Mouse (Mus musculus) midbrain, embryonic 16.5 days (tissue): ENCODE measurements around the gene Ech1. TPM values are rescaled to one million over a fixed set of nuclear protein-coding genes. Genes with fewer than 3 reads are reported as not detected.

Experiments
- ATAC-seq: fragments of 200-750 bp; cut with Nextera tagmentation; 2 replicates; pipeline ENCODE4 v1.8.0; 2017; ENCODE audit warnings: moderate TSS enrichment
- H3K27ac ChIP-seq: fragments of 300-500 bp; sonication (generic); 2 replicates; pipeline ENCODE4 v1.5.1; 2014; ENCODE audit warnings: mild to moderate bottlenecking, low read length, mixed read lengths
- H3K27me3 ChIP-seq: fragments of 300-500 bp; sonication (generic); 2 replicates; pipeline ENCODE4 v1.6.1; 2014; ENCODE audit warnings: low read depth, low read length, mixed read lengths; ENCODE audit not compliant: control insufficient read depth, insufficient read depth
- H3K36me3 ChIP-seq: fragments of 300-500 bp; sonication (generic); 2 replicates; pipeline ENCODE4 v1.6.1; 2014; ENCODE audit warnings: mild to moderate bottlenecking, low read length, moderate library complexity, mixed read lengths; ENCODE audit not compliant: control insufficient read depth, insufficient read depth
- H3K4me1 ChIP-seq: fragments of 300-500 bp; sonication (generic); 2 replicates; pipeline ENCODE4 v1.6.1; 2014; ENCODE audit warnings: mild to moderate bottlenecking, low read length, mixed read lengths; ENCODE audit not compliant: control insufficient read depth, insufficient read depth
- H3K4me2 ChIP-seq: fragments of 300-500 bp; sonication (generic); 2 replicates; pipeline ENCODE4 v1.6.1; 2014; ENCODE audit warnings: mild to moderate bottlenecking, low read length, mixed read lengths
- H3K4me3 ChIP-seq: fragments of 300-500 bp; sonication (generic); 2 replicates; pipeline ENCODE4 v1.5.1; 2014; ENCODE audit warnings: low read depth, mild to moderate bottlenecking, low read length, moderate library complexity, mixed read lengths
- H3K9ac ChIP-seq: fragments of 300-500 bp; sonication (generic); 2 replicates; pipeline ENCODE4 v1.6.1; 2014; ENCODE audit warnings: low read depth, low read length, mixed read lengths
- H3K9me3 ChIP-seq: fragments of 300-500 bp; sonication (generic); replicated peaks from 2 replicates; pipeline ENCODE4 v1.6.1; 2014; ENCODE audit warnings: mild to moderate bottlenecking, low read length, mixed read lengths; ENCODE audit not compliant: control insufficient read depth, poor library complexity, severe bottlenecking
- WGBS: fragments of 180-500 bp; shearing (Covaris S2); extraction: QIAGEN DNeasy Blood & Tissue Kit; methylation state at CpG from one replicate; pipeline ENCODE4 v1.1.7; 2014; 5-methylcytosine and 5-hydroxymethylcytosine counted together
- polyA plus RNA-seq: library from polyadenylated mRNA; unstranded; fragments of >200 nt; fragmentation: Nextera tagmentation; extraction: Ambion mirVana; gene quantifications from 2 replicates; pipeline ENCODE4 v1.2.1, GENCODE M21; 2015

Gene Ech1
- polyA plus RNA-seq, 1 experiment from 2014 or later, result 96.4 TPM

DNA sequence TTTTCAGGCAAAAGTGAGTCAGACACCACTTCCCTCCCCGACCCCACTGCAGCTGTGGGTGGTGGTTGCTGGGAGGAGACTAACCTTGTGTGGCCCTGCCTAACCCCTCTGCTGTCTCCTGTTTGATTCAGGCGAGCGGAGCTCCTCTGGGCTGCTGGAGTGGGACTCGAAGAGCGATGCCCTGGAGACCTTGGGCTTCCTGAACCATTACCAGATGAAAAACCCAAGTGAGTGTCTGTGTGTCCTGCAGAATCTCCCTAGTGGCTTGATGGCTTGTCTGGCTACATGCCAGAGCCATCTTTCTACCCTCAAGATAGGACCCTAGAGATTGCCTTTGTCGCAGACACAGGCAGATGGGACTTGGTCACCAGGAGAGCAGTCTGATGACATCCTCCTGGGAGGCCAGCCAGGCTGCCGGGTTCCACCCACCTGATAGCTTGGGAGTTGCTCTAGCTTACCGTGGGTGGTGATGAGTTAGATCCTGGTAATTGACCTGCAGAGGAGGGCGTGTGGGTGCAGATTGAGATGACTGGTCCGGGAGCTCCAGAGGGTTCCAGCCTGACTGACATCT lies 3.7 kb upstream of the Ech1 start:
- peaks cover 50% of the 10 kb centered on the region for H3K36me3 ChIP-seq
- no peak overlapping the region for H3K4me2 ChIP-seq

GRCm38 (mm10) chr7:28822556-28822955 lies 2.5 kb upstream of the Ech1 start:
- no peaks in the 10 kb centered on the region for H3K27me3 ChIP-seq
- whole genome bisulfite sequencing, result 69% methylated on average over 1 of the region's 1 CpGs
- no peak overlapping the region for H3K9ac ChIP-seq
- H3K4me2 ChIP-seq, result no peak overlapping the region
- H3K36me3 ChIP-seq, result peaks cover 38% of the 10 kb centered on the region
- ATAC-seq, result no peak
- H3K4me1 ChIP-seq, result peaks cover 12% of the 10 kb centered on the region
- H3K4me3 ChIP-seq, result no peak overlapping the region
- H3K9me3 ChIP-seq, result no peaks in the 10 kb centered on the region
- H3K27ac ChIP-seq, result no peak overlapping the region

More for the DNA sequence above, 3.7 kb upstream of the Ech1 start:
- H3K27me3 ChIP-seq, result no peaks in the 10 kb centered on the region
- no peak overlapping the region for H3K9ac ChIP-seq
- ATAC-seq, result no peak
- H3K27ac ChIP-seq, result no peak overlapping the region
- H3K4me1 ChIP-seq, result peaks cover 12% of the 10 kb centered on the region
- H3K9me3 ChIP-seq, result no peaks in the 10 kb centered on the region
- H3K4me3 ChIP-seq, result no peak overlapping the region
- WGBS, result 65% methylated on average over 10 of the region's 10 CpGs

- 58% methylated on average over 10 of the region's 10 CpGs for WGBS
- Histone ChIP-seq H3K4me1 (peaks cover 12% of the 10 kb centered on the region), H3K4me2 (no peak overlapping the region), H3K27ac (no peak overlapping the region), H3K4me3 (no peak overlapping the region), H3K9me3 (no peaks in the 10 kb centered on the region), H3K27me3 (no peaks in the 10 kb centered on the region), H3K9ac (no peak overlapping the region), H3K36me3 (peaks cover 35% of the 10 kb centered on the region)
- ATAC-seq, result no peak
Measured at GRCm38 (mm10) chr7:28822993-28823903, 1.8 kb upstream of the Ech1 start.

DNA sequence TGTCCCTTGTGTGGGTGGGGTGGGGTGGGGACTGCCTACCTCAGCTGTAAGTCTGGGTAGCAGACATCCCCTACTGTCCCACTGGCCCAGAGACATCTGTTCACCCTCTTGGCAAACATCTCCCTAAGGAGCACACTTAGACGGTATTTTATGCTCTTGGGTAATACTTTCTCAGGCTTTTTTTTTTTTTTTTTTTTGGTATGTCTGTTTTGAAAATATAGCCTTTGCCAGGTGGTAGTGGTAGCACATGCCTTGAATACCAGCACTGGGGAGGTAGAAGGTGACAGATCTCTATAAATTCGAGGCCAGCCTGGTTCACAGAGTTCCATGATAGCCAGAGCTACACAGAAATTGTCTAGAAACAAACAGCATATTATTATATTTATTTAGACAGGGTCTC lies 1.1 kb upstream of the Ech1 start:
- H3K27me3 ChIP-seq, result no peaks in the 10 kb centered on the region
- no peaks in the 10 kb centered on the region for H3K9me3 ChIP-seq
- H3K4me1 ChIP-seq, result peaks cover 12% of the 10 kb centered on the region
- H3K36me3 ChIP-seq, result peaks cover 28% of the 10 kb centered on the region
- no peak overlapping the region for H3K9ac ChIP-seq
- H3K4me2 ChIP-seq, result no peak overlapping the region
- no peak for ATAC-seq
- no peak overlapping the region; the same call in 1 of the 2 replicates for H3K27ac ChIP-seq
- 54% methylated on average over 2 of the region's 2 CpGs for WGBS
- no peak overlapping the region for H3K4me3 ChIP-seq

GRCm38 (mm10) chr7:28825686-28826401 lies 827 bp downstream of the Ech1 start:
- peaks cover 22% of the 10 kb centered on the region for H3K36me3 ChIP-seq
- peak overlapping the region; percentile 52 for H3K4me3 ChIP-seq
- H3K4me1 ChIP-seq, result peaks cover 12% of the 10 kb centered on the region
- 60% methylated on average over 11 of the region's 11 CpGs for WGBS
- H3K27ac ChIP-seq, result peak overlapping the region; percentile 87
- no peaks in the 10 kb centered on the region for H3K9me3 ChIP-seq
- peak; percentile 23; the same call in 1 of the 2 replicates for ATAC-seq
- H3K4me2 ChIP-seq, result peak overlapping the region; percentile 60
- no peaks in the 10 kb centered on the region for H3K27me3 ChIP-seq
- peak overlapping the region; percentile 69 for H3K9ac ChIP-seq

DNA sequence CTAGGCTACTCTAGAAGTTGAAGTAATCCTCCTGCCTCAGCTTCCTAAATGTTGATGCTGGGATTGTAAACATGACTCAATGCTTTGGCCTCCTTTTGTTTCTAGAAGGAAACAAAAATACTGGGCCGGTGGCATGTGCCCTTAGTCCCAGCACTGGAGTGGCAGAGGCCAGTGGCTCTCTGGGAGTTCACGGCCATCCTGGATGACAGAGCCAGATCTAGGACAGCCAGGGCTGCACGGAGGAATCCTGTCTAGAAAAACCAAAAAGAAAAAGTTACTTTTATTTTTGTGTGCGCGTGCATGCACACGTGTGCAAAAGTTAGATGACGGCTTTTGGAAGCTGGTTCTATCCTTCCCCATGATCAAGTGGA lies 1.4 kb downstream of the Ech1 start:
- Histone ChIP-seq H3K9me3 (no peaks in the 10 kb centered on the region), H3K27ac (no peak overlapping the region), H3K4me2 (no peak overlapping the region), H3K4me1 (peaks cover 12% of the 10 kb centered on the region), H3K36me3 (peaks cover 20% of the 10 kb centered on the region), H3K4me3 (no peak overlapping the region), H3K27me3 (no peaks in the 10 kb centered on the region), H3K9ac (no peak overlapping the region)
- ATAC-seq, result no peak
- WGBS, result 94% methylated on average over 7 of the region's 7 CpGs

- Histone ChIP-seq H3K4me3 (no peak overlapping the region), H3K4me1 (peaks cover 12% of the 10 kb centered on the region), H3K27ac (no peak overlapping the region), H3K9ac (no peak overlapping the region), H3K9me3 (no peaks in the 10 kb centered on the region), H3K36me3 (peaks cover 14% of the 10 kb centered on the region), H3K27me3 (no peaks in the 10 kb centered on the region), H3K4me2 (no peak overlapping the region)
- 58% methylated on average over 3 of the region's 3 CpGs for WGBS
- ATAC-seq, result no peak
Measured at GRCm38 (mm10) chr7:28827338-28827737, 2.3 kb downstream of the Ech1 start.

- H3K9ac ChIP-seq, result no peak overlapping the region
- H3K4me2 ChIP-seq, result no peak overlapping the region
- 94% methylated on average over 8 of the region's 8 CpGs for WGBS
- no peaks in the 10 kb centered on the region for H3K27me3 ChIP-seq
- H3K27ac ChIP-seq, result no peak overlapping the region
- no peak for ATAC-seq
- no peaks in the 10 kb centered on the region for H3K9me3 ChIP-seq
- H3K4me3 ChIP-seq, result no peak overlapping the region
- peaks cover 10% of the 10 kb centered on the region; the same call in 1 of the 2 replicates for H3K36me3 ChIP-seq
- H3K4me1 ChIP-seq, result peaks cover 6% of the 10 kb centered on the region
Measured at GRCm38 (mm10) chr7:28829821-28830220, 4.8 kb downstream of the Ech1 start.
